Mouse (Mus musculus) urinary bladder, adult 2 months (tissue): ENCODE data around the gene Nanog. TPM values are rescaled to one million over a fixed set of nuclear protein-coding genes. Genes with fewer than 3 reads are reported as not detected.
"Not testable (repeated sequence)": the region's sequence is repeated elsewhere in the genome, so short reads cannot be mapped to it uniquely, and the experiment has no call there.

ENCODE experiments used
- DNase-seq: peaks from one replicate; pipeline ENCODE4 v3.0.0; 2022; ENCODE audit warnings: low spot score
- polyA plus RNA-seq: library from polyadenylated mRNA; depleted of rRNA; stranded (reverse); fragments of >200 nt; gene quantifications from 2 replicates; pipeline ENCODE4 v1.2.3, GENCODE M21; 2012; rRNA removed

The Nanog gene
- polyA plus RNA-seq = 0.07 and 0.12 TPM in 2 replicates

DNA sequence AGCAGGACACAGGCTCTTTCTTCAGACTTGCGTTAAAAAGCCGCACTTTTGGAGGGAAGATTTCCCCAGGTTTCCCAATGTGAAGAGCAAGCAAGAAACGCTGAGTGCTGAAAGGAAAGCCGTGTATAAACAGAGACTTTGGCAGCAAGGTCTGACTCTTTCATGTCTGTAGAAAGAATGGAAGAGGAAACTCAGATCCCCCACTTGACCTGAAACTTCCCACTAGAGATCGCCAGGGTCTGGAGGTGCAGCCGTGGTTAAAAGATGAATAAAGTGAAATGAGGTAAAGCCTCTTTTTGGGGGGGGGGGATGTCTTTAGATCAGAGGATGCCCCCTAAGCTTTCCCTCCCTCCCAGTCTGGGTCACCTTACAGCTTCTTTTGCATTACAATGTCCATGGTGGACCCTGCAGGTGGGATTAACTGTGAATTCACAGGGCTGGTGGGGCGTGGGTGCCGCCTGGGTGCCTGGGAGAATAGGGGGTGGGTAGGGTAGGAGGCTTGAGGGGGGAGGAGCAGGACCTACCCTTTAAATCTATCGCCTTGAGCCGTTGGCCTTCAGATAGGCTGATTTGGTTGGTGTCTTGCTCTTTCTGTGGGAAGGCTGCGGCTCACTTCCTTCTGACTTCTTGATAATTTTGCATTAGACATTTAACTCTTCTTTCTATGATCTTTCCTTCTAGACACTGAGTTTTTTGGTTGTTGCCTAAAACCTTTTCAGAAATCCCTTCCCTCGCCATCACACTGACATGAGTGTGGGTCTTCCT is at the start of gene Nanog:
Gene Nanog, plus strand, starts transcription at position 454 of the 765 bp plus-strand sequence.
- DNase-seq = no peak

- DNase-seq = no peak
Observed at GRCm38 (mm10) chr6:122657630-122658029, 49.7 kb upstream of the Nanog start.

- no peak for DNase-seq
Observed at GRCm38 (mm10) chr6:122659567-122659966, 47.7 kb upstream of the Nanog start.

GRCm38 (mm10) chr6:122660601-122661379 is 46.5 kb upstream of the Nanog start:
- DNase-seq = no peak

DNA sequence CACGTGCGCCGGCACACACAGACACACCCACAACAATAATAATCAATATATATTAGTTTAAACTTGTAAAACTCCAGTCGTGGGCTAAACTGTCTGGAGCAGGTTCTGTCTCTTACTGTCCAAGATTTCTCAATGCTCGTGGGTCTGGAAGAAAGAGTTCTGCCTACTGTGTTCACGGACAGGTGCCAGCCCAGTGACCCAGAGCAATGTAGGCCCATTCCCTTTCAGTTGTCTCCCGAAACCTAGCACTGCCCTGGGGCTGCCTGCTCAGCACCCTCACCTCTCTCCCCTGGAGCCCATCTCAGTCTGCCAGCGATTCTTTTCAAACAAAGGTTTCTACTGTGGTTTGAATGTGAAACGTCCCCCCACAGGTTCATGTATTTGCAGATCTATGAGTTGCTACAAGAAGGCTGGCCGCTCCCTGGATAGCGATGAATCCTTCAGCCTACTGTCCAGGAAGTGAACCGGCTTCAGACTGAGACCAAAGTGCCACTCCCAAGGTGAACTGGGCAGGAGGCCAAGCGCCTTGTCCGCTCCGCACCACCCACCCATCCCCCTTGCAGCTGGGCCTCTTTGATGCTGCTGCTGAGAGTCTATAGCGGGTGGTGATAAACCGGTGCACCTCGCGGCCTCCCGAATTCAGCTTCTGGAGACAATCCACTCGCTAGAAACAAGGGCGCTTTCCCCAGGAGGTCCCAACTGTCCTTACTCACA is 44.6 kb upstream of the Nanog start:
- DNase-seq = no peak

DNA sequence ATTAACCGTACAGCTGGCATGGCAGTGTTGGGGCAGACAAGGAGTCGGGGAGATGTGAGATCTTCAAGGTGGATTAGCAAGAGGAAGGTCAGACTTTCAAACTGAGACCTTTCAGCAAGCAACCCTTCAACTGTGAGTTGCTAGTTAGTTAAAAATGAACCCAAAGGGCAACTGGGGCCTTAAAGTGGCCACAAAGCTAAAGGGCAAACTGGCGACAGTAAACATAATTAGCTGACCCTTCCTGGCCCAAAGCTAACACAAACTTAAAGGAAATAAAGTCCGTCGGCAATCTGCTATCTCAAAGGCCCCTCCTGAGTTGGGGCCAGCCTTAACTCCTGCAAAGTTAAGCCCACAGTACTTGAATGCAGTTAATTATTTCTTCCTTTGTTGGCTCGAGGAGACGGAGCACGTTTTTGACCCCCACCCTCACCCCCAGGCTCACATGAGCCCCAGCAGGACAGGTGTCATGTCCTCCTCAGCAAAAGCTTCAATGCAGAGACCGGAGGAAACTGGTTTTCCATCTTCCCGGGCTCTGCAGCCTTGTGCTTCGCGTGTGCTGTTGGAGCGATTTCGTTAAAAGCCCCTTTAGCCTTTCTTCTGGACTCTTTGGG is 43.6 kb upstream of the Nanog start:
- DNase-seq = no peak

DNA sequence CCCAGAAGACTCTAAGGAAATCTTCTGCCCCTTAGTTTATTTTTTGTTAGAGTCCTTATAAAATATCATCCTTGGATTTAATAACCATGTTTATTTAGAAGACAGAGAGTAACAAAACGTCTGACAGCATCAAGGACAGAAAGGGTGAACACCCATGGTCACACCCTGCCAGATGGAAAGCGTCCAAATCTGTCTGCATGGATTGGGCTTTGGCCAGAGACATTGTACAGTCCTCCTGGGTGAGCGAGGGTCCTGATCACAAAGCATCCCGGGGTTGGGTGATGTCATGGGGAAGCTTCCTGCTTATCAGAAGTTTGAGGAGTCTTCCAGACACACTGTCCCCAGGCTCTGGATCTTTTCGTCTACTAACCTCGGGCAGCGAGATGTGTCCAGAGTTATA is 41.4 kb upstream of the Nanog start:
- no peak for DNase-seq

DNA sequence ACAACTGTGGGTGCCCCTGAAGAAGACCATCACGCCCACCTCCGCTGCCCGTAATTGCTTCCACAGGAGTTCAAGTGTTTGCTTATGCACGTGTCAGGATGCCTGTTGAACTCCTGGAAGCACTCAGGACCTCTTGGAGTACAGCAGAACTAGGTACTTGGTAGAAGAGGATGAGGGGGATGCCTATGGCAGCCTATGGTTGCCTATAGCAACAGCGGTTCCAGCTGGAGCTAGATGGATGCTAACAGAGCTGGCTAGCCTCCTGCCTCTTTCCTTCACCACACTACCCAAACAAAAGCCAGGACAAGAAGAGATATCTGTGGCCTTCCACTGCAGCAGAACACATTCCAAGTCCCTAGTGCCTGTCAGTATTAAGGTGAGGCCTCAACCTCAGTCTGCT is 39.6 kb upstream of the Nanog start:
- DNase-seq = no peak

- DNase-seq = no peak
Observed at GRCm38 (mm10) chr6:122668823-122669222, 38.5 kb upstream of the Nanog start.

GRCm38 (mm10) chr6:122669406-122670200 is 37.7 kb upstream of the Nanog start:
- peak; percentile 62 for DNase-seq

GRCm38 (mm10) chr6:122670201-122670551 is 37.1 kb upstream of the Nanog start:
- DNase-seq = no peak

DNA sequence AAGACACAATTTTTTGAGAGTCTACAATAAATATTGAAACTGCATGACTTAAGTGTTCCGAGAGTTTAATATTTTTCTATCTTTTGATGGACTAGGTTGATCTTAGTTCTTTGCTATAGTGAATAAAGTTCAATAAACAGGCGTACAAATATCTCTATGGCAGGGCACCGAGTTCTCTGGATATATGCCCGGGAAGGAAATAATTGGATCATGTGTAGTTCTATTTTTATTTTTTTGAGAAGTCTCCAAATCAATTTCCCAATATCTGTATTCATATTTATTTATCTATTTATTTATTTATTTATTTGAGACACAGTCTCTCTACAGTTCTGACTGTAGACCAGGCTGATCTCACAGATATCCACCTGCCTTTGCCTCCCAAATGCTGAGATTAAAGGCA is 36.4 kb upstream of the Nanog start:
- no peak for DNase-seq

DNA sequence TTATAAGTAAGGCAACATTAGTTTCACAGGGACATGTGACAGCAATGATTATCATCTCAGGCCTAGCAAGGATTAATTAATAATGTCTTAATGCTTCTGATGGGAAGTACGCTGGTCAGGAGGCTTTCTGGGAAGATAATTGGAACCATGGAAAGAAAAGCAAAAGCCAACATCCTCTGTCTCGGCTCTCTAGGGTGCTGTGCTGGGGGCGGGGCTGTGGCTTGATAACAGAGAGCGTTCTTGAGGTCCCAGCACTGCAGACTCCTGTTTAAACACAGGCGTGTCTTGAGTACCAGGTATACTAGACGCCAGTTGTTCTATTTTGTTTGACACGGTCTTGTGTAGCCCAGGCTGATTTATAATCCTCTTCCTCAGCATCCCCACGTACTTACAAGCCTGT is 34.5 kb upstream of the Nanog start:
- DNase-seq = no peak

- DNase-seq = no peak
Observed at GRCm38 (mm10) chr6:122682646-122683045, 24.6 kb upstream of the Nanog start.

GRCm38 (mm10) chr6:122686709-122687108 is 20.6 kb upstream of the Nanog start:
- DNase-seq = no peak

GRCm38 (mm10) chr6:122689411-122690055 is 17.8 kb upstream of the Nanog start:
- no peak for DNase-seq

DNA sequence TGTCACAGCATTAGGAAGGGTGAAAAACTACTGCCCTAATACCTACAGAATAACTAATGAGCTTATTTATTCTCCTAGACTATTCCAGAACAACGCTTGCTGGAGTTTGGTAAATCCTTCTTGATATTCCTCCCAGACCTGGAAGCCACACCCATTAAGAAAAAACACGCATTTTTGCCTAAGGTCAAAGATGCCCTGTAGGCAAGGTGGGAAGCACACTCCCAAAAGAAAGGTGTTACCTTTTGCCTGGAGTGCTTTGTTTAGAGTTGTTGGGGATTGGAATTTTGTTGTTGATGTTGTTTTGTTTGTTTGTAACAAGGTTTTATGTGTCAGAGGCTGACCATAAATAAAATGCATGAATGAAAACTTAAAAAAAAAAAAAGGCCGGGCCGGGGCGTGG is 17.2 kb upstream of the Nanog start:
- no peak for DNase-seq

GRCm38 (mm10) chr6:122695398-122695797 is 11.9 kb upstream of the Nanog start:
- no peak for DNase-seq

GRCm38 (mm10) chr6:122699628-122700027 is 7.7 kb upstream of the Nanog start:
- DNase-seq = not testable (repeated sequence)

DNA sequence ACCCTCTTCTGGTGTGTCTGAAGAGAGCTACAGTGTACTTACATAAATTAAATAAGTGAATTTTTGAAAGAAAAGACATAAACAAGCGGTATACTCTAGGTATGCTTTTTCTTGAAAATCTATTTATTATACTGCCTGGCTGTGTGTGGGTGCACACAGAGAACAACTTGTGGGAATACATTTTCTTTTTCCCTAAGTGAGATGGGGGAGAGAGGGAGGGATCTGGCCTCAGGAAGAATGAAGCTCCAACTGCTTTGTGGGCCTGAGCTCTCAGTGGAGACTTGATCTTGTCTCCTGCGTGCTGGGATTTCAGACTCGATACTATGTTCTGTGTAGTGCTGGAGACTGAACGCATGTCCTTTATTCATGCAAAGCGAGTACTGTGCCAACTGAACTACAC is 5.5 kb upstream of the Nanog start:
- DNase-seq = no peak
